Mouse (Mus musculus) hematopoietic stem cell, adult 5-6 weeks (primary cell): ENCODE results near the gene Colgalt2. TPM values are rescaled to one million over a fixed set of nuclear protein-coding genes. Genes with fewer than 3 reads are reported as not detected.

ENCODE experiments used
- ATAC-seq, 2 experiments: fragments of 125-278 bp in 1 of 2; replicated peaks in 1 of 2; 2 replicates each; pipeline ENCODE4 v1.8.0; 2016 to 2017; ENCODE audit warnings: inconsistent platforms in 2 of 2, mild to moderate bottlenecking in 2 of 2, moderate number of reproducible peaks in 2 of 2, low read depth in 1 of 2, moderate TSS enrichment in 1 of 2; ENCODE audit not compliant: low FRiP score in 2 of 2, poor library complexity in 2 of 2, severe bottlenecking in 2 of 2, insufficient read depth in 1 of 2, low TSS enrichment in 1 of 2
- total RNA-seq: library from RNA; stranded (forward); fragments of 172-1452, 232-1000 nt; gene quantifications from 2 replicates; pipeline ENCODE4 v1.2.3, GENCODE M21; 2017

Colgalt2 gene
- total RNA-seq, 1 experiment from 2014 or later: not detected

- no peak for ATAC-seq
Observed at GRCm38 (mm10) chr1:152543449-152544159, 144.0 kb downstream of the Colgalt2 start.

DNA sequence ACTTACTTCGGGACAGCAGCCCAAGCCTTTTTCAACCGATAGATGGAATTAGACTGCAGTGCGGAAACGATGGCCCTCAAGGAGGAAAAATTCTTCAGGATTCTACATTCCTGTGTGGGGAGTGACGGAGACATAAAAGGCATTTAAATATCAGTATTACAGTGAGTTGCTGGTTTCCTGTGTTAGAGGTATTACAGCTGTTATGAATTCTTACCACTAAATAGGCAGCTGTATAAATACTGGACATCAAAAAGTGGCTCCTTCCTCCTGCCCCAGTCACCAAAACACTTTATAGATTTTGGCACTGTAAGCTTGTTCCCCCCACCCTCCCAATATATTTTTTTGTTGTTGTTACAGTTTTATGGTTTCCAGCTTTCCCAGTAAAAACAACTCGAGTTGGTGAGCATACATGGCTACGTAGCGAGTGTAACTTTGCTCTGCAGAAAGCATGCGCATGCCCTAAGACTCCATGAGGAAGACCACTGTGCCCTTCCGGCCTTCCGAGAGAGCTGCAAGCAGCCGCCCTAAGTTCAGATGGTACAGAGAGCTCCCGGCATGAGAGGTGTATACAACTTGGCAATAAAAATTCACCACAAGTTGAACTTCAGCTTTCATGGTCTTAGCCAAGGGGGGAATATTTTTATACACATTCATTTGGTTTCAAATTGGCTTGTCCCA is 149.6 kb downstream of the Colgalt2 start:
- ATAC-seq: no peak

GRCm38 (mm10) chr1:152550544-152550943 is 150.9 kb downstream of the Colgalt2 start:
- no peak for ATAC-seq

DNA sequence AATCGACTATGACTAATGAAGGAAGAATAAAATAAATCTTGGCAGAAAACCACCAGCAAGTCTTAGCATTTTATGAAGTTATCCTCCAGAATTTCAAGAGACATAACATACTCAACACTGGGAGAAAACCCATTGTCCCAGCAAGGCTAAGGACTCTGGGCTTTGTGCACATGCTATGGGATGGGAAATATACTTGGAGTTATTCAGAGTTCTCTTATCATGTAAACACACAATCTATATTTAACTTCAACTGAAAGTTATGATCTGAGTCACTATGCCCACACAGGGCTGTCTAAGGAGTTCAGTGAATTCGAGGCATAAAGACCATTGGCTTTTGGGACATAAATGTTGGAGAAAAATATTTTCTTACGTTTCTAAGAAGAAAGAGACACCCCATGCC is 151.3 kb downstream of the Colgalt2 start:
- no peak for ATAC-seq

GRCm38 (mm10) chr1:152553912-152554547 is 154.4 kb downstream of the Colgalt2 start:
- 0 out of 4 replicates have a peak, but pooled peaks of 1 of the 2 experiments have one; percentile 37 for ATAC-seq

- no peak for ATAC-seq
Observed at GRCm38 (mm10) chr1:152555944-152556573, 156.4 kb downstream of the Colgalt2 start.

- ATAC-seq: no peak
Observed at GRCm38 (mm10) chr1:152556576-152557281, 157.1 kb downstream of the Colgalt2 start.

Other genes starting within 250 kb of the Colgalt2 start
- gene Tsen15, start 13.1 kb upstream of the Colgalt2 start, total RNA-seq: 61.8 and 63.7 TPM in 2 replicates